Mouse (Mus musculus) lung, postnatal 0 days (tissue): ENCODE measurements around the gene Mapk8ip3.

ENCODE experiments used
- CTCF ChIP-seq: IDR thresholded peaks from 2 replicates; pipeline ENCODE4 v1.5.1; 2016; ENCODE audit warnings: antibody characterized with exemption, mild to moderate bottlenecking
- EP300 ChIP-seq: IDR thresholded peaks from 2 replicates; pipeline ENCODE4 v1.6.1; 2016; ENCODE audit warnings: antibody characterized with exemption, mild to moderate bottlenecking, control low read depth

GRCm38 (mm10) chr17:24850065-24850772 lies 86.6 kb downstream of the Mapk8ip3 start, which contains the start of gene Fahd1:
- TF ChIP-seq CTCF, result peak; percentile 46; the same call in 1 of the 2 replicates
- TF ChIP-seq EP300, result no peak
